ENCODE assay signal across 8 mouse cellular contexts in the genomic region with DNA sequence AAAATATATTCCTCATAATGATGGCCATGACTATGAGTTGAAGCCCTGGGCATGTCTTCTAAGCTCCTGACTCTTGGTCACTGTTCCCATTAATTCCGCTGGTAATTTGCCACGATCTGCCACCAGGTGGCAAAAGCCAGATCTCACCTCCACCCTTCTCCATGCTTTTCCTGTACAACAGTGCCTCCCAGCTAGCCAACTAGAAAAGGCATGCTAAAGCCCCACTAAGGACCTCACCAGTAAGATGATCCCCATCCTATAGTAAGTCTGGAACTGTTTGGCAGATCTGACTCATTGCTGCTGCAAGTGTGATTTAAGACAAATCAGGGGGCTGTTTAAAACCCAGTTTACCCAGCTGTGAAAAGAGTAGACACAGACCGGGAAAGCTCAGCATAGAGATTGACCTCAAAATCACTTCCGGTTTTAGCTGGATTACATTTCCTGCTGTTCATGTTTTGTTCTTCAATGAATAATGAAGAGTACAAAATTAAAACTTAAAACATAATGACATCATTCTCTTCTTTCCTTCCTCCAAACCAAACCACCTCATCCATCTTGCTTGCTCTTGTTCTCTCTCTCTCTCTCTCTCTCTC. TPM values are rescaled to one million over a fixed set of nuclear protein-coding genes. Genes with fewer than 3 reads are reported as not detected.
DNase-seq lines count a peak whose midpoint lies in the region; ATAC-seq lines count a peak whose summit lies in the region.

No protein-coding gene starts in this region.

- H3K4me2 ChIP-seq in liver, embryonic 13.5 days: no peak overlapping the region

- ATAC-seq in CD4-positive, CD25-positive, alpha-beta regulatory T cell, adult 4 months: peak; percentile 88
- ATAC-seq in liver, embryonic 13.5 days (ENCODE audit: low read depth): no peak

- H3K4me3 ChIP-seq in liver, embryonic 13.5 days (replicated peaks): no peak overlapping the region

- H3K9ac ChIP-seq in liver, embryonic 13.5 days: no peak overlapping the region

- peak; percentile 91 for DNase-seq in adipocyte (ENCODE audit: low spot score)
- DNase-seq in embryo, embryonic 10 days (ENCODE audit: low spot score): peak; percentile 83
- peak; percentile 94 for DNase-seq in heart, adult 11 months
- DNase-seq in kidney, adult 18-20 months: peak; percentile 77
- DNase-seq in liver, embryonic 13.5 days: peak; percentile 15
- peak; percentile 64 for DNase-seq in neural tube, embryonic 10.5 days (ENCODE audit: extremely low spot score, low spot score)
- DNase-seq in thymus, postnatal 10 days (ENCODE audit: low spot score in 2 of 2): peak; percentile 11 to 48

- H3K9me3 ChIP-seq in liver, embryonic 13.5 days (replicated peaks): no peaks in the 10 kb centered on the region

- H3K36me3 ChIP-seq in liver, embryonic 13.5 days: no peaks in the 10 kb centered on the region

- H3K4me1 ChIP-seq in liver, embryonic 13.5 days (replicated peaks): no peaks in the 10 kb centered on the region

- no peak overlapping the region for H3K27ac ChIP-seq in liver, embryonic 13.5 days

- H3K27me3 ChIP-seq in liver, embryonic 13.5 days: 0 out of 2 replicates have a peak, but pooled peaks cover 4% of the 10 kb centered on the region

- 28% methylated on average over 4 of the region's 4 CpGs for WGBS in liver, embryonic 13.5 days (ENCODE audit: insufficient replicate concordance)

RNA-seq across cellular contexts. Expression of gene Pgm2, which starts 22.6 kb away (rescaled TPM):
- 10 to 100 TPM; 20.3 to 25.4 TPM for polyA plus RNA-seq in CD4-positive, CD25-positive, alpha-beta regulatory T cell, adult 4 months (2017; shearing (Covaris generic))
- 25.4 and 31.1 TPM in 2 replicates for polyA plus RNA-seq in liver, embryonic 13.5 days (2015; fragmentation: Nextera tagmentation; extraction: Ambion mirVana)

Comparison
In these comparisons a context has a peak if more than half of its experiments do, and no peak if none do; other contexts are left out.
1. DNase-seq: peak in every context shown above with its lines; median percentile 94 in heart, adult 11 months; 91 in adipocyte; 83 in embryo, embryonic 10 days; 77 in kidney, adult 18-20 months; 64 in neural tube, embryonic 10.5 days; 30 in thymus, postnatal 10 days; 15 in liver, embryonic 13.5 days.